Mouse (Mus musculus): ENCODE measurements around the gene Tac4. TPM values are rescaled to one million over a fixed set of nuclear protein-coding genes. Genes with fewer than 3 reads are reported as not detected.

Gene Tac4
- polyA plus RNA-seq, 1 experiment from 2014 or later = not detected

DNA sequence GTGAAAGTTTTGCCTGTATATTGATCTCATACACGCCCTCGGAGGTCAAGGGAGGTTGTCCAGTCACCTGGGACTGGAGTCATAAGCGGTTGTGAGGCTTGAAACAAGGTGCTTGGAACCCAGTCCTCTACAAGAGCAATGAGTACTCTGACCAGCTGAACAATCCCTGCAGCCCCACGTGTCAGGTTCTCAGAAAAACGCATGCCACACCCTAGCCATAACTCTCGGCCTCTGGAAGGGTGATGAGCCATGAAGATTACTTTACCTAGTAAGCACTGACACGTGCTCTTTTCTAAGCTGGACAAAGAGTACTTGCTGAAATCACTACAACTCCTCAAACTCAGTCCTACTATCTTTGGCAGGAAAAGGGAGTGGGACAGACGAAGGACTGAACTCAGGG, 46.2 kb downstream of the Tac4 start:
- no peak for DNase-seq (ENCODE audit: low spot score)
- Histone ChIP-seq H3K9me3 (replicated peaks) (no peaks in the 10 kb centered on the region), H3K4me3 (no peak overlapping the region), H3K36me3 (peaks cover 40% of the 10 kb centered on the region), H3K27ac (replicated peaks) (no peak overlapping the region), H3K27me3 (ENCODE audit: low read depth, poor library complexity, severe bottlenecking) (no peaks in the 10 kb centered on the region), H3K4me1 (peaks cover 25% of the 10 kb centered on the region)
- WGBS = 94% methylated on average over 8 of the region's 8 CpGs

DNA sequence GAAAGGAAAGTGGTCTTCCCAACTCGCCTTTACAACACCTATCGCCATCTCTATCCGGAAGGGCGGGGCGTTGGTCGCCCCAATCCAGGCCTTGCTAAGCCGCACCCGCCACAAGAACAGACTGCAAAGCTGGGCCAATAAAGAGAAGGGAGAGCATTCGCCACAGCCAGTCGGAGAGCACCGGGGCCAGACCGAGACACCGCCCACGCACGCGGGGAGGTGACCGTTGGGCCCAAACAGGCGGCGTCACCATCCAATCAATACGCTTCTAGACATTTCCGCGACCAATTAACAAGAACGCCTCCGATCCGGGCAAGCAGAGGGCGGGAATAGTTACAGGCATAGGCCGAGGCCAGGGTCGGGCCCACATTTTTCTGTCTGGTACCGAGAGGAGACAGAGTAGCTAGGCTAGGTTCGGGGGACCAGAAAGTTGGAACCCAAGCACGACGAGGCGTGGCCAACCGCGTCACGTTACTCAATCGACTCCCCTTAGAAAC, 48.2 kb downstream of the Tac4 start:
- H3K4me1 ChIP-seq = peaks cover 25% of the 10 kb centered on the region
- H3K27ac ChIP-seq (replicated peaks) = peak overlapping the region; percentile 98
- WGBS = under 1% methylated on average over 37 of the region's 37 CpGs
- H3K9me3 ChIP-seq (replicated peaks) = no peaks in the 10 kb centered on the region
- peak overlapping the region; percentile 96 for H3K4me3 ChIP-seq
- H3K36me3 ChIP-seq = peaks cover 20% of the 10 kb centered on the region
- H3K27me3 ChIP-seq (ENCODE audit: low read depth, poor library complexity, severe bottlenecking) = no peaks in the 10 kb centered on the region
- DNase-seq (ENCODE audit: low spot score) = peak; percentile 96

DNA sequence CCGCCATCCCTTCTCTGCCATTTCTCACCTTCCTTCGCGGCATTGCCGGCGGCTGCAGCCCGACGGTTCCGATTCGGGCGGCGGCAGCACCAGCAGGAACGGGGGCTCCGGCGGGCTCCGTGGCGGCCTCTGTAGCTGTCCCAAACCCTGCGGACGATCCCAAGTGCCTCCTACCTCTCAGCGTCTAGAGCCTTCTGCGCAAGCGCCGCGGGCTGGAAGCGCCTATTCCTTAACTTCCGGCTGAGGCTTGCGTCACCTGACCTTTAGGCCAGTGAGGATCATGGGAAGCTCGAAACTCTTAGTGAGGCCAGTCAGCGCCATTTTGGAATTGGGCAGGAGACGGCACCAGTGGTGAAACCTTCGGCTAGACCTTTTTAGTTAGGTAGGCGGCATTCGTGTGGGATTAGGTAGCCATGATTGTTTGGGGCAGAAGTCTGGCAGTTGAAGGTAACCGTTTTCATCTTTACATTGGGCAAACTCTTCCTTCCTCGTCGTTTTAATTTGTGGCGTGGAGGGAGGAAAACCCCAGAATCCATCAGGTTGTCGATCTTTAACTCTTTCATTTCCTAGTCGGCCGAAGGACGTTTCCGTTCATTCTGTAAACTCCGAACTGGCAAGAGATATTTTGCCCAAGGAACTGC, 48.8 kb downstream of the Tac4 start, which contains the start of gene Kat7:
Kat7 (minus strand) TSS at position 240 of the 641 bp plus-strand sequence.
- H3K9me3 ChIP-seq (replicated peaks) = no peaks in the 10 kb centered on the region
- H3K4me1 ChIP-seq = peaks cover 25% of the 10 kb centered on the region
- peaks cover 14% of the 10 kb centered on the region for H3K36me3 ChIP-seq
- H3K4me3 ChIP-seq = peak within 1 kb of the TSS; percentile 96
- peak within 1 kb of the TSS; percentile 98 for H3K27ac ChIP-seq (replicated peaks)
- no peaks in the 10 kb centered on the region for H3K27me3 ChIP-seq (ENCODE audit: low read depth, poor library complexity, severe bottlenecking)
- peak; percentile 97 for DNase-seq (ENCODE audit: low spot score)
- WGBS = 0% methylated on average over 42 of the region's 42 CpGs

DNA sequence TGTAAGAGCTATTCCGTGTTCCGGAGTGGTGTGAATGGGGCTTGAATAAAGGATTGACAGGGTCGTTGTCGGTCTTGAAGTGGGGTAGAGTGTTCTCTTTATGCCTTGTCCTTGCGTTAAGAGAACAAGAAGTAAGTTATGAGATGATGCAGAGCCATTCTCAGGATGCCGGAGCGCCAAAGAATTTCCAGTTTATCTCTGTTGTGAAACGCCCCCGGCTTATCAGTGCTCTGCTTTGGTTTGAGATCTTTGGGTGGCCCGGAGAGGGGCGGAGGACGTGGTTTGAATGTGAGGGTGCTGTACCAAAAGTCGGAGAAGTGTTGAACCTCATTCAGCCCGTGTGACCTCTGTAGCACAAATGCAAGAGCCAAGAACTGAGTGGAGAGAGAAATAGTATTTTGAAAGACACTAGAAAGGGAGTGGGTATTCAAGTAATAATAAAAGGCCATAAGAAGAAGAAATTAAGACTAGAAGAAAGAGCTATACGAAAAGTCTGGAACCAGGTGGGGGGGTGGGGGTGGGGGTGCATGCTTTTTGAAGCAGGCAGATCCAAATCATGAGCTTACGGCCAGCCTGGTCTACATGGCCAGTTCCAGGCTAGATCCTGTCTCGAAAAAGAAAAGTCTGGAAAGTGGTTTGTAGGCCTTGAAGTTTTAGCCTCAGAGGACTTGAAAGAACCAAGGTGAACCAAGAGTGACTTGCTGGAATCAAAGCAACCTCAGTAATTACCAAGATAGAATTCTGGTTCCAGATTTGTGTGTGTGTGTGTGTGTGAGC, 49.5 kb downstream of the Tac4 start:
- WGBS = 5% methylated on average over 17 of the region's 17 CpGs
- peaks cover 25% of the 10 kb centered on the region for H3K4me1 ChIP-seq
- no peak for DNase-seq (ENCODE audit: low spot score)
- H3K27ac ChIP-seq (replicated peaks) = peak overlapping the region; percentile 98
- peak overlapping the region; percentile 96 for H3K4me3 ChIP-seq
- no peaks in the 10 kb centered on the region for H3K27me3 ChIP-seq (ENCODE audit: low read depth, poor library complexity, severe bottlenecking)
- peaks cover 7% of the 10 kb centered on the region for H3K36me3 ChIP-seq
- H3K9me3 ChIP-seq (replicated peaks) = no peaks in the 10 kb centered on the region

DNA sequence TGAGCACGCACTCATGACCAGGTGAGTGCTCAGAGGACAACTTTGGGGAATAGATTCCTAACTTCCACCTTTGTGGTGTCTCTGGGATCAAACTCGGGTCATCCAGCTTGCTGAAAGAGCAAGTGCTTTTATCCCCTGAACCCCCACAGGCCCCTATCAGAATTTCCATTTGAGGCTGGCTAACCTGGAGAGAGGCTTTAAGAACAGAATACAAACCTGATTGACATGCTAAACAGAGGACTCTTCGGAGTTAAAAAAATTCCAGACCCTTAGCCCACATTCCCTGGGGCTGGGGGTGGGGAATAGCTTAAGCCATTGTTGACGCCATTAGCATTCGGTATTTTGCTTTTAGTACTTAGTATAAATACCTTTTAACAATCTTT, 50.1 kb downstream of the Tac4 start:
- Histone ChIP-seq H3K36me3 (peaks cover 2% of the 10 kb centered on the region; the same call in 1 of the 2 replicates), H3K27ac (replicated peaks) (peak overlapping the region; percentile 98), H3K27me3 (ENCODE audit: low read depth, poor library complexity, severe bottlenecking) (no peaks in the 10 kb centered on the region), H3K4me1 (peaks cover 25% of the 10 kb centered on the region), H3K9me3 (replicated peaks) (no peaks in the 10 kb centered on the region), H3K4me3 (peak overlapping the region; percentile 96)
- no peak for DNase-seq (ENCODE audit: low spot score)
- WGBS = 24% methylated on average over 5 of the region's 5 CpGs

DNA sequence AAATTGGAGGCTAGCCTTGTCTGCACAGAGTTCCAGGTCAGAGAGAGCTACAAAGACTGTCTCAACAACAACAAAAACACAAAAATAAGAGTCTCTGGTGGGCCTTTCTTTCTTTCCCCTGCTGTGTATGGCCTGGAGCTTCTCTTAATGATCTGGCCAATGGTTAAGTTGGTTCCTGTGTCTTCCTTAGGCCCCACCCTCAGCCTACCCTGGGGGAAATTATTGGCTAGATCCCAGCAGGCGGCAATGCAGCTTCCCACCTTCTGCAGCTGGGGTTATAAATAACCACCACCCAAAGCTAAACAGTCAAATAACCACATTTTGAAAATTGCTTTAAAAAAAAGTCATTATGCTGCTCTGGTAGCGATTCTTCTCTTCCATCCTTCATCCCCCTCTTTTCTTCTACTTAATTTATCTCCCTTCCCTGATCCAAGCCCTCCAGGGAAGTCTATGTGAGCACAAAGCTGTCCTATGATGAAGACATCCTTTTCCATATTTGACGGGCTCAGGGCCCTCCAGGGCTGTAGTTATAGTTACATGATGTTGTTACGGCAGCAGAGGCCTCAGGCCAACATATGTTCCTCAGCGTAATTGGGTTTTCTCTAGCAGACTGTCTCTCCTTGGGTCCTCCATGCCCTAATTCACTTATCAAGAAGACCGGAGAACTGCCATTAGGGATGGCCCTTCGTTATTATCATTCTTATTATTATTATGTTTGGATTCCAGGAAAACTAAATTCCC, 54.1 kb downstream of the Tac4 start:
- Histone ChIP-seq H3K4me3 (no peak overlapping the region), H3K27me3 (ENCODE audit: low read depth, poor library complexity, severe bottlenecking) (no peaks in the 10 kb centered on the region), H3K4me1 (peaks cover 12% of the 10 kb centered on the region), H3K27ac (replicated peaks) (no peak overlapping the region), H3K36me3 (no peaks in the 10 kb centered on the region), H3K9me3 (replicated peaks) (no peaks in the 10 kb centered on the region)
- DNase-seq (ENCODE audit: low spot score) = no peak
- 82% methylated on average over 7 of the region's 7 CpGs for WGBS

DNA sequence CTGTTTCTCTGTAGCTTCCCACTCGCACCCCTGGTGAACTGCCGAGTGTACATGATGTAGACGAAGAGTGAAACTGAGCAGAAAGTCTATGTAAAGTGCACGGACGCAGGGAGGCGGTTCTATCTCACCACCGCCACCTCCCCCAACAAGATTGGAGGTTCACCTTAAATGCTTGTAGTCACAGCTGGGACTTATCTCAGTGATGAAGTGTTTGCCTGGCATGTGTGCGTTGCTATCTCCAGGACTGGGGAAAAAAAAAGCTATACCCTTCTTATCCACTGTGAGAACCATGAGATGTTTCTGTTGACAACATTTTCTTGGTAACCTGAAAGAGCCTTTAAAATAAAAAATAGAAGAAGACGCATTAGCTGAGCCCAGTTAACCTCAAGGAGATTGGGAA, 56.8 kb downstream of the Tac4 start:
- H3K9me3 ChIP-seq (replicated peaks) = no peaks in the 10 kb centered on the region
- H3K4me1 ChIP-seq = no peaks in the 10 kb centered on the region
- no peaks in the 10 kb centered on the region for H3K27me3 ChIP-seq (ENCODE audit: low read depth, poor library complexity, severe bottlenecking)
- no peaks in the 10 kb centered on the region for H3K36me3 ChIP-seq
- H3K4me3 ChIP-seq = no peak overlapping the region
- DNase-seq (ENCODE audit: low spot score) = no peak
- H3K27ac ChIP-seq (replicated peaks) = no peak overlapping the region
- WGBS = 90% methylated on average over 9 of the region's 9 CpGs

Other genes starting within 250 kb of the Tac4 start
- gene Pdk2, start 220.2 kb upstream of the Tac4 start, polyA plus RNA-seq (2016; fragmentation: Nextera tagmentation; extraction: Ambion mirVana) = 9.7 and 15.3 TPM in 2 replicates
- 5.1 and 5.4 TPM in 2 replicates for gene Itga3, start 184.7 kb upstream of the Tac4 start, polyA plus RNA-seq (2016; fragmentation: Nextera tagmentation; extraction: Ambion mirVana)
- 0.89 and 1.3 TPM in 2 replicates for gene Dlx3, start 141.4 kb upstream of the Tac4 start, polyA plus RNA-seq (2016; fragmentation: Nextera tagmentation; extraction: Ambion mirVana)
- 0.10 and 0.15 TPM in 2 replicates for gene Dlx4, start 115.3 kb upstream of the Tac4 start, polyA plus RNA-seq (2016; fragmentation: Nextera tagmentation; extraction: Ambion mirVana)
- gene Kat7, start 48.7 kb downstream of the Tac4 start, polyA plus RNA-seq (2016; fragmentation: Nextera tagmentation; extraction: Ambion mirVana) = 91.6 and 97.6 TPM in 2 replicates
- gene Fam117a, start 75.5 kb downstream of the Tac4 start, polyA plus RNA-seq (2016; fragmentation: Nextera tagmentation; extraction: Ambion mirVana) = 6.7 and 7.7 TPM in 2 replicates
- gene Slc35b1, start 123.2 kb downstream of the Tac4 start, polyA plus RNA-seq (2016; fragmentation: Nextera tagmentation; extraction: Ambion mirVana) = 123 and 131 TPM in 2 replicates
- 170 and 198 TPM in 2 replicates for gene Spop, start 152.6 kb downstream of the Tac4 start, polyA plus RNA-seq (2016; fragmentation: Nextera tagmentation; extraction: Ambion mirVana)

All from midbrain, embryonic 10.5 days (tissue).